ENCODE assay signal across 8 mouse cellular contexts in the genomic region with DNA sequence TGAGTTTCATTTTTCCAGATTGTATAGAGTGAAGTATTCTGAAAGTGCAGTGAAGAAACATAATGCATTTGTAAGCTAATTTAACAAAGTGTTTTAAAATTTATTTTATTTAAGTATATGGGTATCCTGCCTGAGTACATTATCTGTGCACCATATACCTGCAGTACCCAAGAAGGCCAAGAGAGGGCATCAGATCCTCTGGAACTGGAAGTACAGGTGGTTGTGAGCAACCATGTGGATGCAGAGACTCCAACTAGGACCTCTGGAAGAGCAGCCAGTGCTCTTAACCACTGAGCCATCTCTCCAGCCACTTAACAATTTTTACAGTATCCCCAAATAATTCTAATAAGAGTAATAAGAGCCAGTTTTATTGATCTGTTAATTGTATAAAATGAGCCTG.
DNase-seq lines count a peak whose midpoint lies in the region; ATAC-seq and TF ChIP-seq lines count a peak whose summit lies in the region.

No protein-coding gene starts in this region.

- TF ChIP-seq CTCF in cerebellum, adult 2 months (IDR thresholded peaks at IDR 0.05; ENCODE audit: borderline replicate concordance, insufficient read depth, low read depth, low read length), result peak; percentile 31; the same call in 1 of the 2 replicates
- TF ChIP-seq CTCF in lung, postnatal 0 days (IDR thresholded peaks at IDR 0.05), result peak; percentile 65

- H3K4me3 ChIP-seq in cerebellum, adult 2 months (replicated peaks; ENCODE audit: insufficient read depth, low read depth, low read length), result no peak overlapping the region
- H3K4me3 ChIP-seq in lung, postnatal 0 days (ENCODE audit: low read depth, low read length), result no peak overlapping the region

- no peak overlapping the region for H3K4me2 ChIP-seq in lung, postnatal 0 days (replicated peaks; ENCODE audit: low read depth, low read length)

- H3K27me3 ChIP-seq in cerebellum, adult 2 months (ENCODE audit: control insufficient read depth, insufficient read depth, low read length), result no peaks in the 10 kb centered on the region
- no peaks in the 10 kb centered on the region for H3K27me3 ChIP-seq in lung, postnatal 0 days (replicated peaks; ENCODE audit: insufficient read depth, low read length)

- no peak for DNase-seq in cerebellum, adult 2 months
- DNase-seq in cerebellum, postnatal 4 days (ENCODE audit: low spot score in 2 of 2), result no peak
- DNase-seq in 3T3-L1 (ENCODE audit: low read depth, low spot score), result peak; percentile 62
- DNase-seq in adrenal gland, postnatal 14 days, result peak; percentile 8
- peak; percentile 11 for DNase-seq in lung, postnatal 0 days (ENCODE audit: low spot score)
- peak; percentile 36 to 38 for DNase-seq in thymus, postnatal 36 days
- DNase-seq in cerebellum, adult 9-10 months, result no peak
- no peak for DNase-seq in embryo, embryonic 10 days (ENCODE audit: low spot score)

- TF ChIP-seq POLR2A in cerebellum, adult 2 months (IDR thresholded peaks at IDR 0.05; ENCODE audit: borderline replicate concordance, insufficient read depth, low read length), result no peak

- no peak overlapping the region for H3K27ac ChIP-seq in cerebellum, adult 2 months (ENCODE audit: insufficient read depth, low read length)
- no peak overlapping the region for H3K27ac ChIP-seq in lung, postnatal 0 days (ENCODE audit: low read length)

- no peak for TF ChIP-seq EP300 in lung, postnatal 0 days (IDR thresholded peaks at IDR 0.05)

- no peaks in the 10 kb centered on the region for H3K9me3 ChIP-seq in lung, postnatal 0 days (ENCODE audit: low read length)

- ATAC-seq in lung, postnatal 0 days, result no peak

- peaks cover 3% of the 10 kb centered on the region; the same call in 1 of the 2 replicates for H3K4me1 ChIP-seq in cerebellum, adult 2 months (ENCODE audit: control insufficient read depth, insufficient read depth, low read length)
- no peaks in the 10 kb centered on the region for H3K4me1 ChIP-seq in lung, postnatal 0 days (ENCODE audit: insufficient read depth, low read depth, low read length)

- peaks cover 5% of the 10 kb centered on the region; the same call in 1 of the 2 replicates for H3K36me3 ChIP-seq in lung, postnatal 0 days (ENCODE audit: insufficient read depth, low read length)

- no peak overlapping the region for H3K9ac ChIP-seq in lung, postnatal 0 days (replicated peaks; ENCODE audit: low read depth)

Comparison
In these comparisons a context has a peak if more than half of its experiments do, and no peak if none do; other contexts are left out.
1. DNase-seq: peak in 3T3-L1 (single experiment), adrenal gland, postnatal 14 days (single experiment), lung, postnatal 0 days (single experiment) and thymus, postnatal 36 days (2 of 2); none in cerebellum, adult 2 months (0 of 2), cerebellum, postnatal 4 days (0 of 2), cerebellum, adult 9-10 months (single experiment) and embryo, embryonic 10 days (single experiment).